Mouse (Mus musculus) granulocyte monocyte progenitor cell, adult 5-6 weeks (primary cell): Measurements from ENCODE around the gene Rcn1. TPM values are rescaled to one million over a fixed set of nuclear protein-coding genes. Genes with fewer than 3 reads are reported as not detected.

ENCODE experiments used
- ATAC-seq: replicated peaks from 2 replicates; pipeline ENCODE4 v1.8.0; 2016; ENCODE audit warnings: mild to moderate bottlenecking, moderate TSS enrichment, inconsistent platforms; ENCODE audit not compliant: poor library complexity, severe bottlenecking
- total RNA-seq, 2 experiments: library from RNA; stranded (forward) in 1 of 2; stranded (reverse) in 1 of 2; fragments of 200-712, 200-1000 nt in 1 of 2; fragments of >200 nt in 1 of 2; fragmentation: Nextera tagmentation in 1 of 2; gene quantifications; 2 replicates each; pipeline ENCODE4 v1.2.3; 2014 to 2017

Rcn1 gene
- 15.1 and 26.4 TPM in 2 replicates for total RNA-seq (2014; fragmentation: Nextera tagmentation)
- 45.2 and 50.2 TPM in 2 replicates for total RNA-seq (2017)

GRCm38 (mm10) chr2:105399085-105399891 lies at the start of gene Rcn1:
TSS of gene Rcn1 (minus strand) at chr2:105399319.
- ATAC-seq = peak; percentile 76

- peak; percentile 52 for ATAC-seq
Observed at GRCm38 (mm10) chr2:105444072-105444471, 45.0 kb upstream of the Rcn1 start.

- no peak for ATAC-seq
Observed at GRCm38 (mm10) chr2:105439022-105439421, 39.9 kb upstream of the Rcn1 start.

- no peak for ATAC-seq
Observed at GRCm38 (mm10) chr2:105438525-105438924, 39.4 kb upstream of the Rcn1 start.

- ATAC-seq = no peak
Observed at GRCm38 (mm10) chr2:105432927-105433326, 33.8 kb upstream of the Rcn1 start.

- peak; percentile 66 for ATAC-seq
Observed at GRCm38 (mm10) chr2:105430373-105430772, 31.3 kb upstream of the Rcn1 start.

- ATAC-seq = peak; percentile 34
Observed at GRCm38 (mm10) chr2:105429899-105430298, 30.8 kb upstream of the Rcn1 start.

- ATAC-seq = no peak; the same call in 1 of the 2 replicates
Observed at GRCm38 (mm10) chr2:105428467-105428866, 29.3 kb upstream of the Rcn1 start.

- peak; percentile 74 for ATAC-seq
Observed at GRCm38 (mm10) chr2:105428029-105428428, 28.9 kb upstream of the Rcn1 start.

GRCm38 (mm10) chr2:105427447-105427846 lies 28.3 kb upstream of the Rcn1 start:
- no peak for ATAC-seq

- ATAC-seq = no peak
Observed at GRCm38 (mm10) chr2:105418629-105419227, 19.6 kb upstream of the Rcn1 start.

GRCm38 (mm10) chr2:105417663-105418062 lies 18.5 kb upstream of the Rcn1 start:
- ATAC-seq = peak; percentile 67

GRCm38 (mm10) chr2:105416660-105417348 lies 17.7 kb upstream of the Rcn1 start:
- ATAC-seq = no peak

GRCm38 (mm10) chr2:105416046-105416659 lies 17.0 kb upstream of the Rcn1 start:
- ATAC-seq = no peak

GRCm38 (mm10) chr2:105414309-105414708 lies 15.2 kb upstream of the Rcn1 start:
- ATAC-seq = no peak

- ATAC-seq = no peak
Observed at GRCm38 (mm10) chr2:105409253-105409652, 10.1 kb upstream of the Rcn1 start.

- ATAC-seq = no peak
Observed at GRCm38 (mm10) chr2:105408511-105408910, 9.4 kb upstream of the Rcn1 start.

GRCm38 (mm10) chr2:105402180-105402579 lies 3.1 kb upstream of the Rcn1 start:
- no peak for ATAC-seq

- no peak for ATAC-seq
Observed at GRCm38 (mm10) chr2:105400558-105400957, 1.4 kb upstream of the Rcn1 start.

- peak; percentile 58 for ATAC-seq
Observed at GRCm38 (mm10) chr2:105398636-105399084, 459 bp downstream of the Rcn1 start.
